Mouse (Mus musculus) urinary bladder, postnatal 14 days (tissue): ENCODE measurements at regions not wholly inside any gene's neighbourhood (a gene's known extent, or its start where the extent isn't known, plus 50 kb on each side); places are given as distances from the start of the nearest gene placed in this dataset.

Source experiments
- DNase-seq: peaks from one replicate; pipeline ENCODE4 v3.0.0; 2021; ENCODE audit warnings: low spot score

DNA sequence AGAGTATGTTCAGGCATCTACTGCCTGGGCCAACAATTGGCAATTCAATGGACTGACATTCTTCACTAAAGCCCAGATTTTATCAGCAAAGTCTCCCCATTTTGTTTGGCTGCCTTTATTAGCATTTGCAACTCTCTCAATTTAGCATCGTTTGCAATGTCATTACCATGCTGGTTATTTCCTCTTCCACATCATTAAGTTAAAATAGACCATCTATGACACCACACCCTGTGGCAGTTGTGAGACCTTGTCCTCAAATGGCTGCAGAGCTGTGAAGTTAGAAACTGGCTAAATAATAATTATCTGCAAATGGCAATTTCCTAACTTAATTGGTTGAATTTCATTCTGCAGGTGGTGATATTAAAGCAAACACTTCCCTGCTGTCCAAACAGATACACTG lies 381.8 kb downstream of the H2al1n start:
- DNase-seq = no peak

GRCm38 (mm10) chrX:14596799-14597198 lies 385.9 kb downstream of the H2al1n start:
- DNase-seq = no peak

DNA sequence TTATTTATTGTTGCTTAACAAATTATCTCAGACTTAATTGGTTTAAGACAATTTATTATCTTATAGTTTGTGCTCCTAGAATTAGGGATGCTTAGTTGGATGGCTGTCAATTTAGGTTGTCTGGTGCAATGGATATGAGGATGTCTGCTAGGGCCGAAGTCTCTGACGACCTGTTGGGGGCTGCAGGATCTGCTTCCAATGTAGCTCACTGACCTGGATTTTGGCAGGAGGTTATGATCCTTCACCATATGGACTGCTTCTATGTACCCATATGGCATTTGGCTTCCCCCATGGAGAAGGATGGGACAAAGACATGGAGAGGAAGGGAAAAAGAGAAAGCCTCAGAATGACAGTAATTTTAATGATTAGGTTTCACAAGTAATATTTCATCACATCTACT lies 391.0 kb downstream of the H2al1n start:
- DNase-seq = no peak

GRCm38 (mm10) chrX:14609196-14609595 lies 398.2 kb downstream of the H2al1n start:
- no peak for DNase-seq

GRCm38 (mm10) chrX:14628267-14628901 lies 417.4 kb downstream of the H2al1n start:
- peak; percentile 2 for DNase-seq

DNA sequence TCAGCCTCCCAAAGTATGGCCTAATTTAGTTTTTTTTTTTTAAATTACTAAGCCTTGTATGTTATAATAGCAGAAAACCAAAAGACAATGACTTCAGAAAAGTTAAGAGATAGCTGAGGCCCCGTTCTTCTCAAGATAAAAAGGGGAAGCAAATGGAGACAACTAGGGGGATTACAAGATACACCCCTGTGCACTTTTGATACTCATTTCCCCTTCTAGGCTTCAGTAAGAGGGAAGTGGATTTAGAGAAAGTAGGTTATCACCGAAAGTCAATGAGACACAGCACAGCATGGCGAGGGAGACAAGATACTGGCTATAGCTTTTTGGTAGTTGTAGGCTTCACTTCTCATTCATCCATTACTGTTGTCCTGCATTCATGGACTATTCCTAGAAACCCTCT lies 428.4 kb downstream of the H2al1n start:
- no peak for DNase-seq

GRCm38 (mm10) chrX:14664852-14665251 lies 453.9 kb downstream of the H2al1n start:
- DNase-seq = no peak

- no peak for DNase-seq
Measured at GRCm38 (mm10) chrX:14696375-14696774, 485.4 kb downstream of the H2al1n start.

DNA sequence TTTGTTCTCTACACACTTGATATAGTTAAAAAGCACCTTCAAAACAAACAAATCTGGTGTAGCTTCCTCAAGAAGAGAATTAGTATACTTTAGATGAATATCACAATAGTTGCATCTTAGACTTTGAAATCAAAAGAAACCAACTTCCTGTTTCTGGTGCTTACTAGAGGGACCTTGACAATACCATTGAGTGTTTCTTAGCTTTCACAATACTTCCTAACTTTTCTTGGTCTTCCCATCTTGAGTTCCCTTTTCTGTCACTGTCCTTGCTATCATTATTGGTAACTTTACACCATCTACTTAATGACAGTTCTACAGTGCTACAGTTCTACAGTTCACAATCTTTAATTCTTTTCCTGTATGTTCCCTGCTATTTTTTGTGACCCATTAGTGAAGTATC lies 528.1 kb downstream of the H2al1n start:
- no peak for DNase-seq
